Mouse (Mus musculus): ENCODE measurements around the gene Gm49320. TPM values are rescaled to one million over a fixed set of nuclear protein-coding genes. Genes with fewer than 3 reads are reported as not detected.

Gm49320 gene
- total and polyA plus RNA-seq, 2 experiments = 2.3 TPM; not detected in 1

- no peak for TF ChIP-seq POLR2A (IDR thresholded peaks at IDR 0.05; ENCODE audit: extremely low read depth, insufficient read depth, low read length)
- no peak for TF ChIP-seq CTCF (IDR thresholded peaks at IDR 0.05; ENCODE audit: low read depth, low read length)
- no peak for DNase-seq (ENCODE audit: extremely low read depth, low read depth, low spot score)
- H3K27ac ChIP-seq (replicated peaks; ENCODE audit: insufficient read depth, low read depth, low read length) = no peak overlapping the region
- WGBS = 78% methylated on average over 8 of the region's 8 CpGs
- H3K4me1 ChIP-seq (ENCODE audit: control insufficient read depth, insufficient read depth, low read length) = no peaks in the 10 kb centered on the region
- H3K27me3 ChIP-seq (ENCODE audit: control insufficient read depth, insufficient read depth, low read length) = no peaks in the 10 kb centered on the region
- no peak overlapping the region for H3K9ac ChIP-seq (ENCODE audit: low read depth, low read length)
- H3K36me3 ChIP-seq (ENCODE audit: control insufficient read depth, insufficient read depth, low read length) = peaks cover 13% of the 10 kb centered on the region
- H3K4me3 ChIP-seq (ENCODE audit: insufficient read depth, low read depth, low read length) = no peak overlapping the region
- H3K79me2 ChIP-seq (ENCODE audit: control insufficient read depth, insufficient read depth, low read length) = no peaks in the 10 kb centered on the region
These were observed 8.6 kb downstream of the Gm49320 start for GRCm38 (mm10) chr8:4247241-4247640.

GRCm38 (mm10) chr8:4247951-4248540 lies 9.4 kb downstream of the Gm49320 start, which contains the start of gene Tgfbr3l:
Tgfbr3l (plus strand) TSS chr8:4248214.
- no peaks in the 10 kb centered on the region for H3K79me2 ChIP-seq (ENCODE audit: control insufficient read depth, insufficient read depth, low read length)
- DNase-seq (ENCODE audit: extremely low read depth, low read depth, low spot score) = no peak
- H3K27me3 ChIP-seq (ENCODE audit: control insufficient read depth, insufficient read depth, low read length) = no peaks in the 10 kb centered on the region
- no peak within 1 kb of the TSS for H3K27ac ChIP-seq (replicated peaks; ENCODE audit: insufficient read depth, low read depth, low read length)
- H3K36me3 ChIP-seq (ENCODE audit: control insufficient read depth, insufficient read depth, low read length) = peaks cover 13% of the 10 kb centered on the region
- WGBS = 84% methylated on average over 15 of the region's 15 CpGs
- no peak within 1 kb of the TSS for H3K9ac ChIP-seq (ENCODE audit: low read depth, low read length)
- H3K4me1 ChIP-seq (ENCODE audit: control insufficient read depth, insufficient read depth, low read length) = peaks cover 4% of the 10 kb centered on the region
- no peak for TF ChIP-seq CTCF (IDR thresholded peaks at IDR 0.05; ENCODE audit: low read depth, low read length)
- TF ChIP-seq POLR2A (IDR thresholded peaks at IDR 0.05; ENCODE audit: extremely low read depth, insufficient read depth, low read length) = no peak
- H3K4me3 ChIP-seq (ENCODE audit: insufficient read depth, low read depth, low read length) = no peak within 1 kb of the TSS

GRCm38 (mm10) chr8:4249213-4249612 lies 10.5 kb downstream of the Gm49320 start:
- H3K4me3 ChIP-seq (ENCODE audit: insufficient read depth, low read depth, low read length) = no peak overlapping the region
- WGBS = 72% methylated on average over 29 of the region's 29 CpGs
- no peak for DNase-seq (ENCODE audit: extremely low read depth, low read depth, low spot score)
- H3K4me1 ChIP-seq (ENCODE audit: control insufficient read depth, insufficient read depth, low read length) = peaks cover 5% of the 10 kb centered on the region
- no peaks in the 10 kb centered on the region for H3K27me3 ChIP-seq (ENCODE audit: control insufficient read depth, insufficient read depth, low read length)
- TF ChIP-seq POLR2A (IDR thresholded peaks at IDR 0.05; ENCODE audit: extremely low read depth, insufficient read depth, low read length) = no peak
- no peak for TF ChIP-seq CTCF (IDR thresholded peaks at IDR 0.05; ENCODE audit: low read depth, low read length)
- peaks cover 5% of the 10 kb centered on the region; the same call in 1 of the 2 replicates for H3K36me3 ChIP-seq (ENCODE audit: control insufficient read depth, insufficient read depth, low read length)
- H3K79me2 ChIP-seq (ENCODE audit: control insufficient read depth, insufficient read depth, low read length) = no peaks in the 10 kb centered on the region
- no peak overlapping the region for H3K9ac ChIP-seq (ENCODE audit: low read depth, low read length)
- no peak overlapping the region for H3K27ac ChIP-seq (replicated peaks; ENCODE audit: insufficient read depth, low read depth, low read length)

GRCm38 (mm10) chr8:4250306-4250970 lies 11.8 kb downstream of the Gm49320 start:
- Histone ChIP-seq H3K9ac (ENCODE audit: low read depth, low read length) (no peak overlapping the region), H3K27me3 (ENCODE audit: control insufficient read depth, insufficient read depth, low read length) (no peaks in the 10 kb centered on the region), H3K4me3 (ENCODE audit: insufficient read depth, low read depth, low read length) (no peak overlapping the region), H3K27ac (replicated peaks; ENCODE audit: insufficient read depth, low read depth, low read length) (no peak overlapping the region), H3K79me2 (ENCODE audit: control insufficient read depth, insufficient read depth, low read length) (no peaks in the 10 kb centered on the region), H3K36me3 (ENCODE audit: control insufficient read depth, insufficient read depth, low read length) (peaks cover 3% of the 10 kb centered on the region; the same call in 1 of the 2 replicates), H3K4me1 (ENCODE audit: control insufficient read depth, insufficient read depth, low read length) (peaks cover 6% of the 10 kb centered on the region)
- peak; percentile 91 for TF ChIP-seq CTCF (IDR thresholded peaks at IDR 0.05; ENCODE audit: low read depth, low read length)
- TF ChIP-seq POLR2A (IDR thresholded peaks at IDR 0.05; ENCODE audit: extremely low read depth, insufficient read depth, low read length) = no peak
- DNase-seq (ENCODE audit: extremely low read depth, low read depth, low spot score) = peak; percentile 49
- 46% methylated on average over 26 of the region's 26 CpGs for WGBS

GRCm38 (mm10) chr8:4252116-4252760 lies 13.6 kb downstream of the Gm49320 start:
- H3K9ac ChIP-seq (ENCODE audit: low read depth, low read length) = peak overlapping the region; percentile 37; the same call in 1 of the 2 replicates
- peaks cover 6% of the 10 kb centered on the region for H3K4me1 ChIP-seq (ENCODE audit: control insufficient read depth, insufficient read depth, low read length)
- no peak for TF ChIP-seq CTCF (IDR thresholded peaks at IDR 0.05; ENCODE audit: low read depth, low read length)
- no peak for TF ChIP-seq POLR2A (IDR thresholded peaks at IDR 0.05; ENCODE audit: extremely low read depth, insufficient read depth, low read length)
- DNase-seq (ENCODE audit: extremely low read depth, low read depth, low spot score) = no peak
- H3K27me3 ChIP-seq (ENCODE audit: control insufficient read depth, insufficient read depth, low read length) = no peaks in the 10 kb centered on the region
- 41% methylated on average over 8 of the region's 8 CpGs for WGBS
- H3K36me3 ChIP-seq (ENCODE audit: control insufficient read depth, insufficient read depth, low read length) = no peaks in the 10 kb centered on the region; the same call in 1 of the 2 replicates
- H3K27ac ChIP-seq (replicated peaks; ENCODE audit: insufficient read depth, low read depth, low read length) = no peak overlapping the region
- peak overlapping the region; percentile 89; the same call in 1 of the 2 replicates for H3K4me3 ChIP-seq (ENCODE audit: insufficient read depth, low read depth, low read length)
- H3K79me2 ChIP-seq (ENCODE audit: control insufficient read depth, insufficient read depth, low read length) = no peaks in the 10 kb centered on the region

All from liver, adult 2 months (tissue).